Mouse (Mus musculus) brain, adult 2 months (tissue): ENCODE data around the gene Cldn22.
"Not testable (repeated sequence)": the region's sequence is repeated elsewhere in the genome, so short reads cannot be mapped to it uniquely, and the experiment has no call there.

Experiments used
- DNase-seq: peaks from one replicate; pipeline ENCODE4 v3.0.0; 2011; ENCODE audit warnings: low read depth, low spot score

The Cldn22 gene

GRCm38 (mm10) chr8:47824182-47824581, at the start of gene Cldn22:
Gene Cldn22 (plus strand): TSS chr8:47824482.
- DNase-seq, result no peak

- peak; percentile 50 for DNase-seq
These were observed 46.9 kb upstream of the Cldn22 start for GRCm38 (mm10) chr8:47777415-47777814.

GRCm38 (mm10) chr8:47779589-47779988, 44.7 kb upstream of the Cldn22 start:
- DNase-seq, result no peak

- no peak for DNase-seq
These were observed 42.4 kb upstream of the Cldn22 start for GRCm38 (mm10) chr8:47781881-47782280.

GRCm38 (mm10) chr8:47783544-47783943, 40.7 kb upstream of the Cldn22 start:
- DNase-seq, result peak; percentile 47

GRCm38 (mm10) chr8:47783944-47784343, 40.3 kb upstream of the Cldn22 start:
- DNase-seq, result peak; percentile 85

GRCm38 (mm10) chr8:47784436-47784835, 39.8 kb upstream of the Cldn22 start:
- DNase-seq, result no peak

- DNase-seq, result no peak
These were observed 38.0 kb upstream of the Cldn22 start for GRCm38 (mm10) chr8:47786323-47786722.

- DNase-seq, result no peak
These were observed 36.6 kb upstream of the Cldn22 start for GRCm38 (mm10) chr8:47787705-47788104.

GRCm38 (mm10) chr8:47791986-47792385, 32.3 kb upstream of the Cldn22 start:
- no peak for DNase-seq

- DNase-seq, result no peak
These were observed 24.8 kb upstream of the Cldn22 start for GRCm38 (mm10) chr8:47799438-47799837.

GRCm38 (mm10) chr8:47802349-47802748, 21.9 kb upstream of the Cldn22 start:
- DNase-seq, result peak; percentile 56

- no peak for DNase-seq
These were observed 20.0 kb upstream of the Cldn22 start for GRCm38 (mm10) chr8:47804262-47804661.

GRCm38 (mm10) chr8:47809970-47810665, 14.2 kb upstream of the Cldn22 start:
- no peak for DNase-seq

- DNase-seq, result no peak
These were observed 13.6 kb upstream of the Cldn22 start for GRCm38 (mm10) chr8:47810666-47811015.

GRCm38 (mm10) chr8:47811221-47811620, 13.1 kb upstream of the Cldn22 start:
- no peak for DNase-seq

- no peak for DNase-seq
These were observed 5.2 kb upstream of the Cldn22 start for GRCm38 (mm10) chr8:47819034-47819433.

- no peak for DNase-seq
These were observed 3.1 kb upstream of the Cldn22 start for GRCm38 (mm10) chr8:47820914-47821772.

- no peak for DNase-seq
These were observed 2.4 kb upstream of the Cldn22 start, which contains the start of gene Cldn24 for GRCm38 (mm10) chr8:47821843-47822242. Gene Cldn24 (plus strand): TSS chr8:47822143.

GRCm38 (mm10) chr8:47822541-47822940, 1.7 kb upstream of the Cldn22 start:
- DNase-seq, result not testable (repeated sequence)

- no peak for DNase-seq
These were observed 505 bp upstream of the Cldn22 start for GRCm38 (mm10) chr8:47823777-47824176.

GRCm38 (mm10) chr8:47825596-47825995, 1.3 kb downstream of the Cldn22 start:
- DNase-seq, result no peak

GRCm38 (mm10) chr8:47826911-47827310, 2.6 kb downstream of the Cldn22 start:
- no peak for DNase-seq
